Mouse (Mus musculus): ENCODE data around the gene Epc2.

DNA sequence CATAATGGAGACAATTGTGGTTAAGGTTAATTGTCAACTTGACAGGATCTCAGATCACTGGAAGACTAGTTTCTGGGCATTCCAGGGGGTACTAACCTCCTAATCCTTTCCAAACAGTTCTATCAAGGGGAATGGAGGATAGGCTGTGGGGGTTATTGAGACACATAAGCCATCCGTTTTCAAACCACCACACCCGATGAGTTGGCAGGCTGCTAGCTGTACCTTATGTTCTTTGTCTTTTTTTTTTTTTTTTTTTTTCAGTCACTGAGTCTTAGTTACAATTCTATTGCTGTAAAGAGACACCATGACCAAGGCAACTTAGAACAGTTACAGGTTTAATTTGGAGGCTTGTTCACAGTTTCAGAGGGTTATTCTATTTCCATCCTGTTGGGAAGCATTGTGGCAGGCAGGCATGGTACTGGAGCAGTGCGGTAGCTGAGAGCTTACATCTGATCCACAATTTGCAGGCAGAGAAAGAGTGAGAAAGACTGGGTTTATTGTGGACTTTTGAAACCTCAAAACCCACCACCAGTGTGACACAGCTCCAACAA, 14.5 kb downstream of the Epc2 start:
- TF ChIP-seq CTCF (IDR thresholded peaks at IDR 0.05; ENCODE audit: insufficient read depth, low read depth, low read length): no peak
- no peak for TF ChIP-seq POLR2A (IDR thresholded peaks at IDR 0.05; ENCODE audit: insufficient read depth, low read depth, low read length)
